21 mouse cellular contexts compared by ENCODE assay signal in the genomic region with DNA sequence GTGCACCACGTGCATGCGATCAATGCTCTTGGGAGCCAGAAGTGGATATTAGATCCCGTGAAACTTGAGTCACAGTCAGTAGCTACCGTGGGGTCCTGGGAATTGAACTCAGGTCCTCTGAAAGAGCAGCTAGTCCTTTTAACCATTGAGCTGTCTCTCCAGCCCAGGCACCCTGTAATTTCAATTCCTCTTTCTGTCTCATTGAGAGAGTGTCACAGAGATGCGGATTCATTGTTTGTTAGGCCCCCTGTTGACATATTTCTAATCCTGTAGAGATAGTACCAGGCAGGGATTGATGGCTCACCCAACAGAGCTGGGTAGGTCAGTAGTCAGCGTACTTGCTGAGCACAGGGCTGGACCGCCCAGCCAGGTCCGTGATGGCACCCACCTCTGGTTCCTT. TPM values are rescaled to one million over a fixed set of nuclear protein-coding genes. Genes with fewer than 3 reads are reported as not detected.
DNase-seq lines count a peak whose midpoint lies in the region; ATAC-seq lines count a peak whose summit lies in the region.
"Had no signal": no experiment of that assay in that cellular context is flagged by ENCODE, and none has a peak within 500 bp of the region (broad histone marks: within the 10 kb centered on the region; RNA-seq: fewer than 3 reads in every experiment).

No protein-coding gene starts in this region.

- H3K4me3 ChIP-seq in embryonic facial prominence, embryonic 13.5 days = no peak overlapping the region
- no peak overlapping the region for H3K4me3 ChIP-seq in embryonic facial prominence, embryonic 10.5 days
- H3K4me3 ChIP-seq in embryonic facial prominence, embryonic 14.5 days (ENCODE audit: low read depth, low read length) = no peak overlapping the region
- H3K4me3 ChIP-seq: embryonic facial prominence, embryonic 15.5 days; erythroblast, embryonic 14.5 days; forebrain, embryonic 10.5 days; forebrain, embryonic 12.5 days had no signal

- H3K4me1 ChIP-seq in embryonic facial prominence, embryonic 13.5 days = peaks cover 59% of the 10 kb centered on the region
- H3K4me1 ChIP-seq in embryonic facial prominence, embryonic 10.5 days = peaks cover 52% of the 10 kb centered on the region
- peaks cover 23% of the 10 kb centered on the region for H3K4me1 ChIP-seq in embryonic facial prominence, embryonic 14.5 days (ENCODE audit: control insufficient read depth, insufficient read depth, low read length)

- peaks cover 33% of the 10 kb centered on the region for H3K27me3 ChIP-seq in embryonic facial prominence, embryonic 13.5 days
- peaks cover 72% of the 10 kb centered on the region for H3K27me3 ChIP-seq in embryonic facial prominence, embryonic 10.5 days (replicated peaks; ENCODE audit: low read depth, poor library complexity, severe bottlenecking)
- H3K27me3 ChIP-seq in embryonic facial prominence, embryonic 14.5 days (replicated peaks; ENCODE audit: control insufficient read depth, insufficient read depth, low read length) = peaks cover 5% of the 10 kb centered on the region; the same call in 1 of the 2 replicates

- peak overlapping the region; percentile 81; the same call in 1 of the 2 replicates for H3K27ac ChIP-seq in embryonic facial prominence, embryonic 13.5 days
- H3K27ac ChIP-seq in embryonic facial prominence, embryonic 10.5 days (replicated peaks) = no peak overlapping the region
- H3K27ac ChIP-seq in embryonic facial prominence, embryonic 14.5 days (replicated peaks; ENCODE audit: low read depth, low read length) = no peak overlapping the region
- H3K27ac ChIP-seq: embryonic facial prominence, embryonic 15.5 days; forebrain, embryonic 12.5 days had no signal

- ATAC-seq in embryonic facial prominence, embryonic 13.5 days (ENCODE audit: insufficient number of reproducible peaks, insufficient read depth, low FRiP score, low TSS enrichment, low read depth) = no peak
- ATAC-seq in embryonic facial prominence, embryonic 14.5 days (ENCODE audit: low read depth) = no peak
- ATAC-seq: CD4-positive, CD25-positive, alpha-beta regulatory T cell, adult 4 months; forebrain, embryonic 14.5 days; forebrain, embryonic 16.5 days had no signal

- DNase-seq in embryonic facial prominence, embryonic 10.5 days (ENCODE audit: low spot score) = no peak
- DNase-seq in A20 (ENCODE audit: low read depth, low spot score) = peak; percentile 61
- DNase-seq in embryonic facial prominence, embryonic 14.5 days (ENCODE audit: low spot score) = no peak
- no peak for DNase-seq in testis, postnatal 10 days (ENCODE audit: low spot score)
- no peak for DNase-seq in cerebellum, adult 18-20 months
- DNase-seq: adrenal gland, adult 2 months; adrenal gland, postnatal 10 days; adrenal gland, postnatal 25 days; cerebellum, adult 11 months; cerebellum, adult 2 months; cerebellum, adult 9-10 months; cerebellum, postnatal 10 days; cerebellum, postnatal 25 days had no signal

- 70% methylated on average over 8 of the region's 8 CpGs for WGBS in embryonic facial prominence, embryonic 13.5 days
- WGBS in embryonic facial prominence, embryonic 10.5 days = 77% methylated on average over 8 of the region's 8 CpGs
- WGBS in embryonic facial prominence, embryonic 14.5 days = 66% methylated on average over 8 of the region's 8 CpGs

- no peak overlapping the region for H3K9ac ChIP-seq in embryonic facial prominence, embryonic 13.5 days
- H3K9ac ChIP-seq in embryonic facial prominence, embryonic 14.5 days (ENCODE audit: low read depth, low read length) = 0 out of 2 replicates have a peak overlapping the region, but pooled peaks have one; percentile 34
- H3K9ac ChIP-seq: embryonic facial prominence, embryonic 15.5 days; forebrain, embryonic 12.5 days had no signal

- no peaks in the 10 kb centered on the region for H3K36me3 ChIP-seq in embryonic facial prominence, embryonic 13.5 days
- no peaks in the 10 kb centered on the region for H3K36me3 ChIP-seq in embryonic facial prominence, embryonic 10.5 days (replicated peaks)
- no peaks in the 10 kb centered on the region for H3K36me3 ChIP-seq in embryonic facial prominence, embryonic 14.5 days (ENCODE audit: control insufficient read depth, insufficient read depth, low read length)
- H3K36me3 ChIP-seq: embryonic facial prominence, embryonic 15.5 days; forebrain, embryonic 10.5 days; forebrain, embryonic 12.5 days had no signal

- peak overlapping the region; percentile 39 for H3K4me2 ChIP-seq in embryonic facial prominence, embryonic 13.5 days
- peak overlapping the region; percentile 21; the same call in 1 of the 2 replicates for H3K4me2 ChIP-seq in embryonic facial prominence, embryonic 14.5 days (ENCODE audit: low read depth, low read length)
- H3K4me2 ChIP-seq: forebrain, embryonic 12.5 days had no signal

- 0 out of 2 replicates have a peak, but pooled peaks cover 4% of the 10 kb centered on the region for H3K9me3 ChIP-seq in embryonic facial prominence, embryonic 13.5 days
- H3K9me3 ChIP-seq in embryonic facial prominence, embryonic 10.5 days = 0 out of 2 replicates have a peak, but pooled peaks cover 7% of the 10 kb centered on the region
- no peaks in the 10 kb centered on the region for H3K9me3 ChIP-seq in embryonic facial prominence, embryonic 14.5 days (ENCODE audit: control insufficient read depth, low read length)
- H3K9me3 ChIP-seq: embryonic facial prominence, embryonic 15.5 days had no signal

RNA-seq across cellular contexts. Expression of a gene that starts 3.7 kb away (rescaled TPM):
- polyA plus RNA-seq in embryonic facial prominence, embryonic 13.5 days (2015; fragmentation: Nextera tagmentation; extraction: Ambion mirVana) = 33.9 and 43.4 TPM in 2 replicates
- polyA plus RNA-seq in embryonic facial prominence, embryonic 10.5 days (2016; fragmentation: Nextera tagmentation; extraction: Ambion mirVana) = 7.3 and 11.2 TPM in 2 replicates
- 78.9 and 83.0 TPM in 2 replicates for polyA plus RNA-seq in embryonic facial prominence, embryonic 14.5 days (2014; fragmentation: Nextera tagmentation; extraction: Ambion mirVana)
- polyA plus RNA-seq: CD4-positive, CD25-positive, alpha-beta regulatory T cell, adult 4 months; erythroblast, embryonic 14.5 days had no signal

RNA-seq across cellular contexts. Expression of a gene that starts 28.2 kb away (rescaled TPM):
- 122 and 126 TPM in 2 replicates for polyA plus RNA-seq in embryonic facial prominence, embryonic 13.5 days (2015; fragmentation: Nextera tagmentation; extraction: Ambion mirVana)
- polyA plus RNA-seq in embryonic facial prominence, embryonic 10.5 days (2016; fragmentation: Nextera tagmentation; extraction: Ambion mirVana) = 91.8 and 92.3 TPM in 2 replicates
- polyA plus RNA-seq in embryonic facial prominence, embryonic 14.5 days (2014; fragmentation: Nextera tagmentation; extraction: Ambion mirVana) = 32.9 and 33.0 TPM in 2 replicates

RNA-seq across cellular contexts. Expression of a gene that starts 31.2 kb away (rescaled TPM):
- polyA plus RNA-seq in embryonic facial prominence, embryonic 13.5 days (2015; fragmentation: Nextera tagmentation; extraction: Ambion mirVana) = 94.3 and 97.5 TPM in 2 replicates
- 92.3 and 93.2 TPM in 2 replicates for polyA plus RNA-seq in embryonic facial prominence, embryonic 10.5 days (2016; fragmentation: Nextera tagmentation; extraction: Ambion mirVana)
- 49.7 and 60.1 TPM in 2 replicates for polyA plus RNA-seq in embryonic facial prominence, embryonic 14.5 days (2014; fragmentation: Nextera tagmentation; extraction: Ambion mirVana)

RNA-seq across cellular contexts. Expression of a gene that starts 34.2 kb away (rescaled TPM):
- polyA plus RNA-seq in embryonic facial prominence, embryonic 13.5 days (2015; fragmentation: Nextera tagmentation; extraction: Ambion mirVana) = 48.8 and 57.0 TPM in 2 replicates
- 60.9 and 62.9 TPM in 2 replicates for polyA plus RNA-seq in embryonic facial prominence, embryonic 10.5 days (2016; fragmentation: Nextera tagmentation; extraction: Ambion mirVana)
- polyA plus RNA-seq in embryonic facial prominence, embryonic 14.5 days (2014; fragmentation: Nextera tagmentation; extraction: Ambion mirVana) = 62.4 and 64.2 TPM in 2 replicates

RNA-seq across cellular contexts. Expression of a gene that starts 35.2 kb away (rescaled TPM):
- 18.5 and 22.0 TPM in 2 replicates for polyA plus RNA-seq in embryonic facial prominence, embryonic 13.5 days (2015; fragmentation: Nextera tagmentation; extraction: Ambion mirVana)
- 1.4 TPM in 2 replicates for polyA plus RNA-seq in embryonic facial prominence, embryonic 10.5 days (2016; fragmentation: Nextera tagmentation; extraction: Ambion mirVana)
- polyA plus RNA-seq in embryonic facial prominence, embryonic 14.5 days (2014; fragmentation: Nextera tagmentation; extraction: Ambion mirVana) = 13.9 and 15.4 TPM in 2 replicates
- polyA plus RNA-seq: CD4-positive, CD25-positive, alpha-beta regulatory T cell, adult 4 months; erythroblast, embryonic 14.5 days had no signal
